Mouse (Mus musculus) T-helper 17 cell (primary cell): Measurements from ENCODE around the gene Lpar1.
"Not testable (repeated sequence)": the region's sequence is repeated elsewhere in the genome, so short reads cannot be mapped to it uniquely, and the experiment has no call there.

ENCODE experiments used
- in situ Hi-C, 2 experiments: fragments of 300-600 bp; cut with MboI, MseI; formaldehyde crosslinking; loops; 1 replicate in 1 of 2; 2 replicates in 1 of 2; pipeline ENCODE4 v1.15.1; 2025; ENCODE audit warnings: high pct_unique_total_duplicates in 2 of 2

The Lpar1 gene

DNA sequence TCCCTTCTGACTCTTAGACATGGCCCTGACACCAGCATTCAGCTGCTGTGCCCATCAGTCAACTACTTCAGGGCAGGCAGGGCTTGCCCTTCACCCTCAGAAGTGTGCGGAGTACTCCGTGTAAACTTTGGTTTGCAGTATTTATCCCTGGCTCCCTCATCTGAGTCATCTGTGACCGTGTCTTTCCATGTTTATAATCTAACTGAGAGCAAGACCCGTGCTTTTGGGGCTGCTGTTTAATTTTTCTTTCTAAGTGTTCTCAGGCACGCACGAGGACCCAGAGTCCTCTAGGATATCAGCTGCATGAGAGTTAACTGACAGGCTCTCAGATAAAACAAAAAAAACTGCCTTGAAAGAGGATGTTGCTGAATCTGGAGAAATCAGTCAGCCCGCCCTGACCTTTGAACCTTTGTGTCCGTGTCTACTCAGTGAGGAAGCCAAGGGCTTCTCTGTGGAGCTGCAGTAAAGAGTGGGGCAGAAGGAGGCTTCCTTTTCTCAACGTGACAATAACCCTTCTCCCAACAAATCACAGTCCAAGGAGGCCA is 7.7 kb downstream of the Lpar1 start:
- in situ Hi-C loops, result no loop called here

DNA sequence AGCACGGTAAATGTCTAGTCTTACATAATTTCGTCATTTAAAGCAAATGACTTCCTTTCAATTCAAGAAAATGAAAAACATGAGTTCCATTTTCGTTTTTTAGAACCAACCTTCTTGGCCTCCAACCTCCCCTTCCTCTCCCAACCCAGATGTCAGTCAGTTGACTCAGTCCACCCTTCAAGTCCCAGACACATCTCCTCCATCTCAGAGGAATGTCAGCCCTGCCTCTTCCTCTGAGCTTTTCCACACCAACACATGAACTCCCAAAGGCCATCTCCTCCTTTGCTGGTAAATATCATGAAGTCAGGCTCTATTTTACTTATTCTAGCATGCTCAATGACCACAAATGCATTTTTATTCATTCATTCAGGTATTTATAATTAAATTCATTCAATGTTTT is 10.5 kb downstream of the Lpar1 start:
- in situ Hi-C loops, result no loop called here

- in situ Hi-C loops, result not testable (repeated sequence)
Observed at GRCm38 (mm10) chr4:58542656-58543055, 11.0 kb downstream of the Lpar1 start.

GRCm38 (mm10) chr4:58540841-58541240 is 12.9 kb downstream of the Lpar1 start:
- in situ Hi-C loops, result no loop called here

DNA sequence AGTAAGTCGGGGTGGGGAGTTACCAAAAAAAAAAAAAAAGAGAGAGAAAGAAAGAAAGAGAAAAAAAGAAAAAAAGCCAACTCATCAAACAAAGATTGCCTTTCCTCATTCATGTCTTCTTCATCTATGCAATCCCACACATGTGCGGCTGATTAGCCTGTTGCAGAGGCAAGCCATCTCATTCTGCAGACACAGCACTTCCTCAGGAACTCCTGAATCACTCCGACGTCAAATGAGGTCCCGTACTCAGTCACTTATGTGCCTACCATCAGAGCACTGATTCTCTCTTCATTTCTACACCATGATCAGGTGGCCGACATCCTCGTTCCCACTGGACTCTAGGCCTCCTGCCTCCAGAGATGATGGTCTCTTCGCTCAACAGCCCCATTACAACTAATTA is 13.3 kb downstream of the Lpar1 start:
- in situ Hi-C loops, result no loop called here

DNA sequence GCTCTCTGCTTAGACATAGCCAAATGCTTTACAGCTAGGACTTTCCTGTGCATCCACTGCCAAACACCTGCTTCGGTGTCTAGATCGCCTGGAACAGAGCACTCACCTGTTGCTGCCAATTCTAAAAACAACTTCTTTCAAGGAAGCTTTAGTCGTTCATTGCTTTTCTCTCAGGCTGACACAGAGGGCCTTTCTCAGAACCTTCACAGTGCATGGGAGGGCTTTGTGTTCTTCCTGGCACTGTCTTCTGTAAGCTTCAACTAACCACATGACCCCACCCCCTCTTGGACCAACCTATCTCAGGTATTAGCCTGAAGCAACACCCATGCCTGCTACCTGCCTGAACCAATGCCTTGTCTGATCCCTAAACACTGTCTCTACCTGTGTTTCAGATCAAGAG is 15.0 kb downstream of the Lpar1 start:
- in situ Hi-C loops, result no loop called here

- in situ Hi-C loops, result no loop called here
Observed at GRCm38 (mm10) chr4:58535754-58536153, 17.9 kb downstream of the Lpar1 start.

DNA sequence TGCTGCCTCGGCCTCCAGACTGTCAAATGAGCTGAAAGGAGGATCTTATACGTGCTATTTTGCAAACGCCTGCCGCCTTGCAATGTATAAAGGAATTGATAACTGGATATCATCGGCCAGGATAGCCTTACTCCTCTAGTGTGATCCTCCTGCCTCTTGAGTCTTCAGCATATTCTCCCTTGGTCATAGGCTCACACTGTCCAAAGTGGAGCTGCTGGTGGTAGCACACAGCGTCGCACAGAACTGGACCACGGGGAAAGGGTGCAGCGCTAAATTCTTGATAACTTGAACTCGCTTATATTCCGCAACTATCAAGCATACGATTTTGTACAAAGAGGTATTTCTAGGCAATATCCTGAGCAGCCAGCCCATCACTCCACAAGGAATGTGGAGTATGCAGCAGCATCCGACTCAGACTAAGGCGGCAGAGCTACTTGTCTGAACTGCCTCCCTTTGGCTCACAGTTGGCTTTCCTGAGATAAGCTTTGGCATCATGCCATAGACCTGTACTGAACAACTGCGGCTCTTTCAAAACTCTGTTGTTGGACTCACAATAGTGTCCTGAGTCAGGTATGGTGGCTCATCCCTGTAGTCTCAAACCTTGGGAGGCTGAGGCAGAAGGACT is 18.9 kb downstream of the Lpar1 start:
- in situ Hi-C loops, result loop anchor here in 1 of 2 experiments (5.0 kb wide), 1 partner anchor 82 kb away; no protein-coding TSS in a partner anchor

GRCm38 (mm10) chr4:58534141-58534571 is 19.5 kb downstream of the Lpar1 start:
- in situ Hi-C loops, result loop anchor here in 1 of 2 experiments (5.0 kb wide), 1 partner anchor 83 kb away; no protein-coding TSS in a partner anchor

GRCm38 (mm10) chr4:58533519-58533918 is 20.2 kb downstream of the Lpar1 start:
- in situ Hi-C loops, result loop anchor here in 1 of 2 experiments (5.0 kb wide), 1 partner anchor 84 kb away; no protein-coding TSS in a partner anchor

DNA sequence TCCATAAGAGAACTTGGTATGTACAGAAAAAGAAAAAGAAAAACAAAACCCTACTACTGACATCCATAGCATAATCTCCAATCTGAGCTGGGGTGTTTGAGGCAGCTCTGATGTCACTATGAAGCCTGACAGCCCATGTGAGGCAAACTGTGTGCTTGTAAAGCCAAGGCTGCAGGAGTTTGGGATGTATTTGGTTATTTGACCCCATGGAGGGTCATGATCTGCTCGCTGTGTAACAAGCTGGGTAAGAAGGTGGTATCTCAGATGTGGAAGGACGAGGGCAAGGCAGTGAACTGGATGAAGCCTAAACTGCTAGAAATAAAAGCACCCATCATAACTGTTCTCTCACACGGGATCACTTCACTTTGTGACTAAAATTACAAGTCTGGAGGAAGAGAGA is 21.4 kb downstream of the Lpar1 start:
- in situ Hi-C loops, result loop anchor here in 1 of 2 experiments (5.0 kb wide), 1 partner anchor 85 kb away; no protein-coding TSS in a partner anchor

DNA sequence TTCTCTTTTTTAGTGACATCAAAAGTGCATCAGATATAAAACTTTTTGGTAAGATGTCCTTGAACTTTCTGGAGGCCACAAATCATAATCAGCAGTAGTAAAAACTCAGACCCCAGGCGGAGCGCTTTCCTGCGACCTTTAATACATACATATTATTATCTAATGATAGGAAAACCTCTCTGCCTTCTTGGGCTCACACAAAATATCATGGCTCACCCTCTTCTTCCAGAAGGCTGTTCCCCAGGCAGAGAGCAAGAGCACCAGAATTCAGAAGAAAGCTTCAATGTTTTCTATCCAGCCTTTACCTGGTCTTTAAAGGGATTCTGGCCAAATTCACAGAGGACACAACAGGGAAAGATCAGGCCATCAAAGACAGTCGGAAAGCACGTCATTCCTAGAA is 23.0 kb downstream of the Lpar1 start:
- in situ Hi-C loops, result loop anchor here in 1 of 2 experiments (5.0 kb wide), 1 partner anchor 87 kb away; no protein-coding TSS in a partner anchor

GRCm38 (mm10) chr4:58530279-58530678 is 23.4 kb downstream of the Lpar1 start:
- in situ Hi-C loops, result loop anchor here in 1 of 2 experiments (5.0 kb wide), 1 partner anchor 87 kb away; no protein-coding TSS in a partner anchor

DNA sequence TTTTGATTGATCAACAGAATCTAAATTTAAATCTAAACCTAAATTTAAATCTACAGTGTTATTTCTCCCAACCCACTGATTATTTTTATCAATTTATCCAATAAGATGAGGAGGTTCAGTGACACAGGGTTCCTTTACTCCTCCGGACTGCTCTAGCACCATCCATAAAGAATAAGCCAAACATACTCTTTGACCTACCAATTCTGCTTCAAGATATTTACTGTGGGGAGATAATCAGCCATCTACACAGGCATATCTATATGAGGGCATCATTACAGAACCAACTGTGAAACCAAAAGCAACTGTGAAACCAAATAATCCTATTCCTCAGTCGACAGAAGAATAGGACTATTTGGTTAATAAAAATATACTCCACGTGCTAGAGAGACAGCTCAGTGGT is 25.8 kb downstream of the Lpar1 start:
- in situ Hi-C loops, result no loop called here

- in situ Hi-C loops, result no loop called here
Observed at GRCm38 (mm10) chr4:58521137-58521536, 32.6 kb downstream of the Lpar1 start.

DNA sequence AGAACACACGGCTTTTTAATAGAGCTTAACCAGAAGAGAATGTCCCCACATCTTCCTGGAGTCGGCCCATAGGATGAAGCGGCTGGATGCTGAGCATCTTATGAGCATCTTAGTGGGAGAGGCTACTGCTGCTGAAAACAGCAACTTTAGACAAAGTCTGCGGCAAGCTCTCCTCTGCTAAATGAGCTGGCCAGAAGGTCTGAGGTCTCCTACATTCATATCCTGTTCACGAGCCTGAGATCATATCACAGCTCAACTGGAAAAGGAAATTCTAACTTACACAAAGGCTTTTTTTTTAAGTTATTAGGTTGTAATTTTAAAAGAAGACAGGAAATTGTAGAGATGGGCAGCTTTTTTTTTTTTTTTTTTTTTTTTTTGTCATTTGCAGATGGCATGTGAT is 33.2 kb downstream of the Lpar1 start:
- in situ Hi-C loops, result no loop called here

- in situ Hi-C loops, result no loop called here
Observed at GRCm38 (mm10) chr4:58519891-58520290, 33.8 kb downstream of the Lpar1 start.

- in situ Hi-C loops, result no loop called here
Observed at GRCm38 (mm10) chr4:58518215-58518988, 35.3 kb downstream of the Lpar1 start.

GRCm38 (mm10) chr4:58516810-58517209 is 36.9 kb downstream of the Lpar1 start:
- in situ Hi-C loops, result no loop called here

DNA sequence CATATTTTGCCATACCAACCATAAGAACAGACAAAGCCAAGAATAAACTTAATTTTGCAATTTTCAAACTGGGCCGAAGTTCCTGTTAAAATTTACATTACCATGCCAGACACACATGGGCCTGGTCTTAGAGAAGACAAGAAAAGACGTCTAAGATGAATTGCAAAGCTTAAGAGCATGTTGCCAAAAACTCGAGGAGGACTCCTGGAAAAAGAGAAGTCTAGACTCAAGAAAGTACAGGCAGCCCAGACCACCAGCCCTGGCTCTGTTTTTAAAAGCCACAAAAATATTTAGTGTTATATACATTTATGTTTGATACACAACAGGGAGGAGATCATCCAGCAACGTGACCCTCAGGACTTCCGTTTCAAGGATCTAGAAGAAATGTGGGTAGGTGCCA is 37.5 kb downstream of the Lpar1 start:
- in situ Hi-C loops, result no loop called here

DNA sequence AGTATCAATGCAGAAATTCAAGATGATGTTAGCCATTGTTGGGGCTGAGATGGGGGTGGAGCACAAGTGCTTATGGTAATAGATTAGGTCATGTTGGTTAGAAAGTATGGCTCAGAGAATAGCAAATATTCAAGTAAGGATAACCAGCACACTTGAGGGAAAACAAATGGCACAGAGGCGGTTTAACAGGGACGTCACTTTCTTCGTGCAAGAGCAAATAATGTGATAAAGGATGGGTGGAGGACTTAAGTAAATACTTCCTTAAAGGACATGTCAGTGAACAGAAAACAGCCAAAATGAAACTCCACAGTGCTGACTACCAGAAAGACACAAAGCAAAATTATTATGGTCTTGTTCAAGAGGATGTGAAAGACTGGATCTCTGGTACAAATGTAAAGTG is 42.1 kb downstream of the Lpar1 start:
- in situ Hi-C loops, result no loop called here

- in situ Hi-C loops, result no loop called here
Observed at GRCm38 (mm10) chr4:58508833-58509232, 44.9 kb downstream of the Lpar1 start.
